Mouse (Mus musculus) brain, embryonic 14.5 days (tissue): ENCODE data around the gene Pabpn1l. TPM values are rescaled to one million over a fixed set of nuclear protein-coding genes. Genes with fewer than 3 reads are reported as not detected.
A peak's percentile ranks its signal among the peaks of the same experiment; 100 is the strongest.

Experiments used
- DNase-seq: peaks from one replicate; pipeline ENCODE4 v3.0.0-alpha.2; 2011; ENCODE audit warnings: low read depth
- CTCF ChIP-seq: fragments of 200-500 bp; IDR thresholded peaks from 2 replicates; pipeline ENCODE4 v1.5.1; 2012; ENCODE audit warnings: inconsistent platforms, mild to moderate bottlenecking, moderate library complexity, borderline replicate concordance; ENCODE audit not compliant: insufficient read depth, insufficient read length; ENCODE audit errors: extremely low read depth
- POLR2A ChIP-seq: fragments of 200-500 bp; IDR thresholded peaks from 2 replicates; pipeline ENCODE4 v1.6.1; 2012; ENCODE audit warnings: mild to moderate bottlenecking, inconsistent platforms, borderline replicate concordance; ENCODE audit not compliant: poor library complexity, insufficient read depth, insufficient read length, severe bottlenecking; ENCODE audit errors: extremely low read depth
- polyA plus RNA-seq: library from polyadenylated mRNA; depleted of rRNA; stranded (reverse); fragments of >200 nt; gene quantifications from 2 replicates; pipeline ENCODE4 v1.2.3, GENCODE M21; 2012

The Pabpn1l gene
- polyA plus RNA-seq, 1 experiment, result 0.07 TPM

DNA sequence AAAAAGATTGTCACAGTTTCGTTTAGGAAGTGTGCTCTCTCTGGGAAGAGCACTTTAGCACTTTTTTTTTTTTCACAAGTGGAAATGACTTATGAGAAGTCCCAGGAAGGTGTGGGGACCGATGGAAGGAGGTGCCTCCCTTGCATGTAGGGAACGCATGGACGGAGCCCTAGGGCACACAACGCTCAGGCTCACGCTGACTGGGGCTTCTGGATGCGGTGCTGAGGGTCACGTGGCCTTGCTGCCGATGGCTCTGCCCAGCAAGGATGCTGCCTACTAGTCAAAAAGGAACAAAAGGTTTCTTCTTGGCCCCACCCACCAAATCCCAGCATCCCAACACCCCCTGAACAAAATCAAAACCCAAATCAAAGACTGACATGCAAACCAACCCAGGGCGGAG, 6.8 kb upstream of the Pabpn1l start:
- DNase-seq, result no peak
- TF ChIP-seq CTCF (no peak), POLR2A (no peak)

DNA sequence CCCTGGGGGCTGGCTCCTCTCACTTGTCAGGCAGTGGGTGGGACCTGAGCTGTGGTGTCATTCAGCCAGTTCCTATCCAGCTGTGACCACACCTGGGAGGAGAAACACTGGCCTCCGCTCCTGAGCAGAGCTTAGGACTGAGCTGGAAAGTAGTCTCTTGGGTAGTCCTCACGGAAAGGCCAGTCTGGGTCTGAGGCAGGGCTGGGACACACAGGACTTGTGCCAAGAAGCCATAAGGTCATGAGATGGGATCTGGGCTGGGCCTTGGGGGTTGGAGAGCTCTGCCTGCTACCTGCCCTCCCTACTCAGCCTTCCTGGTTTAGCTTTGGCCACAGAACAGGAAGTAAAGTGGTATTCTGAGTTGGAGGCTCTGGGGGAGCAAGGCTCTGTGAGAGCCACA, 4.4 kb upstream of the Pabpn1l start:
- TF ChIP-seq CTCF, result no peak
- TF ChIP-seq POLR2A, result no peak
- DNase-seq, result no peak

DNA sequence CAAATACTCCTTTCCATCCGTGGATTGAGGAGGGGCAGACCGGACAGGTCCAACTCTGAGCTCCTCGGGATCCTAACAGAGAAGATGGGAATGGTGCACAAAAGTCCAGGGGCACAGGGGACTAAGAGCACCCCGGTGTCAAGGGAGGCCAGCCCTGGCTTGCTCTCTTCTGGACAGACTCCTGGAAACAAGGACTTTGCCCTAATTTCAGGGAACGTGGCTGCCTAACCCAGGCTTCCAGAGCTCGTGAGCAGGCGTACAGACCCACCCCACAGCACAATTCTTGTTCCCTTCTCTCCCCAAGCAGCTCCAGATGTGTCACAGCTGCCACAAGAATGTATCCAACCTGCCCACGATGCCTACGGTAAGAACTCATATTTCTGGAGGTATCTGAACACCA, 3.3 kb upstream of the Pabpn1l start:
- TF ChIP-seq CTCF, result no peak
- no peak for TF ChIP-seq POLR2A
- DNase-seq, result no peak

DNA sequence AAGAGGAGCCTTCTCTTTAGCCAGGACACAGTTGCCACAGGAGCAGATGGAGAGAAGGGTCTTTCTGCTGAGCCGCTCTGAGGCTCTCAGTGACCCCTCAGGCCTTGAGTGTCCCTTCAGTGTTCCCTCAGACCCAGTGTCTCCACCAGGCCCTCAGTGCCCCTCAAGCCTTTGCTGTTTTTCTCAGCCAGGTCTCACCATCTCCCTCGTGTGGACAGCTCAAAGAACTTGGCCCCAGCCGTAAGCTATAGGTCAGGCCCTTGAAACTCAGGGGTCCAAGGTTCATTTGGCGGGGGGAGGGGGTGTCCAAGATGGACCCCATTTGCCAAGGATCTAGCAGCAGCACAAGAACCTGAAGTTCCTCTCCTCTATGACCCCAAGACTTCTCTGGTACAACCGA, 2.1 kb upstream of the Pabpn1l start:
- TF ChIP-seq CTCF, result no peak
- no peak for TF ChIP-seq POLR2A
- DNase-seq, result no peak

DNA sequence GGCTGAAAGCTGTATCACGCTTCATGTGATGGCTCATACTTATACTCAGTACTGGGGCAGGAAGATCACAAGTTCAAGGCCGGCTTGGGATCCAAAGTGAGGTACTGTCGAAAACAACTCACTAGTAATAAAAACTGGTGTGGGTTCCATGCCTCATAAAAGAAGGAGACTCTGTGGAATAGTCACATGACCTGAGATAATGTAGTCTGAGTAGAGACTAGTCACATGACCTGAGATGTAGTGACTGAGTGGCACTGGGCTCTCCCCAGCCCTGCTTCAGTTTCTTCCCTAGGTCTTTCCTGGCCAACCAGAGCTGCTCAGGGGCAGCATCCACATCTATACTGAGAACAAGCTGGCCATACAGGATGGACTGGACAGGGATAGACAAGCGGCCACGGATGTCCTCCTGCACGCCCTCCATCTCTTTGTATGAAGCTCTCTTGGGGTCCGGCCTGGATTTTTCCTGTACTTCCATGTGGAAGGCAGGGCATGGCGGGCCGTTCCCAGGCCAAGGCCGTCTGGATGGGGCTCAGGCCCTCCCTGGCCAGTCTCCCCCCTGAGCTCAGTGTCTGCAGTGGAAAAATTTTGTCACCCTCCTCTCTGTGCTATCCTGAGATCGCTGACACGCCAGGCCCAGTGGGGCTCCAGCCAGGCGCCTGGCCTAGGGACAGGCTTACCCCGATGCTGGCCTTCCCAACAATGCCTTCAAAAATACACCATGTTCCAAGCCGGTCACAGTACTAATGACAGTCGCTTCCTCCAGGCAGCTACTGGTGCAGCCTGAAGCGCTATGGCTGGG, 1.5 kb upstream of the Pabpn1l start:
- TF ChIP-seq CTCF, result no peak
- no peak for TF ChIP-seq POLR2A
- no peak for DNase-seq

DNA sequence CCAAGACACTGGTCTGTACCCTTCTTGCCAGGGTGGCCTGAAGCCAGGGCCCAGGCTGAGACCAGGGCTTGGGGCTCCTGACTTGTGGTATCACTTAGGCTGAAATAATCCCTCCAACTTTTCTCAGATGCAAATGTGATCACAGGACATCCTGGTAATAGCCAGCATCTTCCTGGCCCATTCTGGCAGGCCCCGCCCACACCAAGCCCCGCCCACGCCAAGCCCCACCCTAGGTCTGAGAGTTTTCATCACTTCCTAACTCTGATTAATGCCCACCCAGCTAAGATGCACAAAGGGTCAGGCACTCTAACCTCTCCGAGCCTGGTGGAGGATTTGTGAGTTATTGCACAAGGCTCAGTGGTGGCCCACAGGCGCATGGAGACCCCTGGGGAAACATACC, 2.1 kb downstream of the Pabpn1l start:
- TF ChIP-seq CTCF (no peak), POLR2A (no peak)
- DNase-seq, result no peak

DNA sequence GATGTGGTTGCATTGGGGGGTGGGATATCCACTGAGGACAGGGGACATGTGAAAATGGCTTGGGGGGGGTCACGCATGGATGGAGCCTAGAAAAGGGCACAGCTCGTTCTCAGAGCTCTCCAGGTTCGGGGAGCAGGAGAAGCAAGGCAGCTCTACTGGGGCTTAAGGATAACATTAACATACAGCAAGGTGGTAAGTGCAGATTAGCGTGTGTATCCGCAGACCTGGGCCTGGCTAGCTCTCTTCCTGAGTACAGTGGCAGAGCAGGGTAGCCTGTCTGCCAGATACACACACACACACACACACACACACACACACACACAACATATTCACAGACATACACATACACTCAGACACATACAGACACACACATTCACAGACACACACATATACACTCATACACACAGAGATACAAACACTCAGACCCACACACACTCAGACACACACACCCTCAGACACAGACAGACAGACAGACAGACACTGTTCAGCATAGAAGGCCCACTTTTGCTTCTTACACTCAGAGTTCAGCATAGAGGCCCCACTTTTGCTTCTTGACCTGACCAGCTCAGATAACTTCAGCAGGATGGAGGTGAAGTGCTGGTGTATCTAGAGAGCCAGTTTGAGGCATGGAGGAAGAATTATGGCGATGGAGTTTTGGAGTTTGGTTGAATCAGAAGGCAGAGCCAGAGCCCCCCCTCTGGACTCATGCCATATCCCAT, 3.7 kb downstream of the Pabpn1l start:
- no peak for TF ChIP-seq CTCF
- TF ChIP-seq POLR2A, result no peak

DNA sequence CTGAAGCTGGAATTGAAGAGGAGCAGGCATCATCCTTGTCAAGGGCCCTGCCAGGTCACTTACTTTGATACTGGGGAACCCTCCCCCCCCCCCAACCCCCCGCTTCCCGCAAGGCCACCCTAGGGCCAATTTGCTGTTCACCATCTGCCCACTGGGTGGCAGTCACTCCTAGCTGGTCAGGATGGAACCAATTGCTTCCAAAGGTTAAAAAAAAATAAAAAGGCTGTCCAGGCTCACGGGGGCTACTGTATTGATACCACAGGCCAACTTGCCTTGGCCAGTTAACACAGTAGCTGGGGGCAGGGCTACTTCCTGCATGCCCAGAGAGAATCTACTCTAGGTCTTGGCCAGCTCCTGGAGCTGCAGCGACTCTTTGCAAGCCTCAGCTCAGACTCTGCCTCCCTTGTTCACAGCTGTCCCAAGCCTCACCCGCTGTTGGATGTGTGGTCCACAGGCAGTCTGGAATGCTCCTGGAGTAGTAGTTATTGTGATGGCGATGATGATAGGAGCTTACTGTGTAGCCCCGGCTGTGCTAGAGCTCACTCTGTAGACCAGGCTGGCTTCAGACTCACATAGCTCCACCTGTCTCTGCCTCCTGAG, 4.5 kb downstream of the Pabpn1l start:
- no peak for TF ChIP-seq POLR2A
- peak; percentile 71; the same call in 1 of the 2 replicates for TF ChIP-seq CTCF
- peak; percentile 83 for DNase-seq

More for the DNA sequence above, 3.7 kb downstream of the Pabpn1l start:
- no peak for DNase-seq

DNA sequence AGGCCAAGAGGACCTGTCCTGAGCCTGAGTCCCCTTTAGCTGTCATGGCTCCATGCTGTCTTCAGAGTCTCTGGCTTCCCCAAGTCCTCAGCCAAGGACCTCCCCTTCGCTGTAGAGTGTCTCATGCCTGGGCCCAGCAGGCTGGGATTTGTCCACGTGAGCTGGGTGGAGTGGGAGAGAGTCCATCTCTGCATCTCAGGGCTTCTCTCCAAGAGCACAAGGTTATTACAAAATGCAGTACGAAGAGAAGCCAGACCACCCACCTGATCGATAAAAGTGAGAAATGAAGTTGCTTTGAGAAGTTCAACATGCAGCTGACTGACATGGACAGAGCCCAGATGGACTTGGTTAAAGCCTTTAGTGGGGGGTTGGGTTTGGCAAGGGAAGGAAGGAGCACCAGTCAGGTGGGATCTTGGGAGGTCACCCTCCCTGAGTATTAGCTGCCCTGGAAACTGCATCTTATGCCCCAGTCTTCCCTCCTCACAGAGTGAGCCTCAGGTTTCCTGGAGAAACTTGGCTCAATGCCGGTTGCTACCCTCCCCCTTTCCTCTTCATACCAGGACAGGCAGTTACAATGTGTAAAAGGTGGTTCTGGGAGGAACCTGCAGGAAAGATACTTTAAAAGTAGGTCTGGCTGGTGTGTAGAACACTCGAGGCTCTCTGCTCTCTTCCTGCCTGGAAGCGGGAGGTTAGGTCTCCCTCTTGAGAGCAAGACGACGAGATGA, 6.2 kb downstream of the Pabpn1l start:
- TF ChIP-seq CTCF (no peak), POLR2A (no peak)
- DNase-seq, result no peak

DNA sequence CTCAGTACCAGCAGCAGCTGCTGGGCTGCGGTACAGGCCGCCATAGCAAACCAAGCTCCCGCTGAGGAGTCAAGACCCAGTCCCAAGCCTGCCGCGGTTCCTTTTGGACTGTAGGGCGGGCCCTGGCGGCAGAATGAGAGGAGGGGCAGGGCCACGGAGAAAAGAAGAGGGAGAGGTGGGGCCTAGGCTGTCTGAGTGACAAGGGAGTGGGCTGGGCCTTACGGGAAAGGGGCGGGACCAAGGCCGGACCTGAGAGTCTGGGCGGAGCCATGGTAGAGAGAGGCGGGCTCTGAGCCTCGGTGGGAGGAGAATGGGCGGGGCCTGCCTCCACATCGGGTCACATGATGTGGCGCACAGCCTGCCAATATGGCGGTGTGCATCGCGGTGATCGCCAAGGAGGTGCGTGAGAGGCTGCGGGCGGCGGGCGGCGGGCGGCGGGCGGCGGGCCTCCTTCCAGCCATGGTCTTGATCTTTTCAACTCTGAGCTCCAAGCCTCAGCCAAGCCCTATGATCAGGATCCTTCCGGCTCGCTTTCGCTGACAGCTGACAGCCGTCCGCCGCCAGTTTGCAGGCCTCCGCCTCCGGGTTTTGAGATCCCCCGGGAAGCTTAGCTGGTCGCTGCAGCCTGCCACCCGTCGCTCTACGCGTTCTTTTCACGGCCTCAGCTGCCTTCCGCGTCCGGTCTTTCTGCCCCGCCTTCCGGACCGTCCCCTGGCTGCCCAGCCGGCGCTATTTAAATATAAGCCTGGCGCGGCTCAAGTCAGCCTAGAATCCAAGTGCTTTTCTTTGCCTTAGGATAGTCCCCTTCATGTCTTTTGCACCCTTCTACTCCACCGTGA, 11.0 kb downstream of the Pabpn1l start, which contains the start of the genes Galns and Trappc2l:
Gene Galns (minus strand): TSS at position 169 of the 839 bp plus-strand sequence.
Gene Trappc2l (plus strand): TSS at position 346 of the 839 bp plus-strand sequence.
- TF ChIP-seq CTCF (peak; percentile 29; the same call in 1 of the 2 replicates), POLR2A (peak; percentile 37; the same call in 1 of the 2 replicates)

DNA sequence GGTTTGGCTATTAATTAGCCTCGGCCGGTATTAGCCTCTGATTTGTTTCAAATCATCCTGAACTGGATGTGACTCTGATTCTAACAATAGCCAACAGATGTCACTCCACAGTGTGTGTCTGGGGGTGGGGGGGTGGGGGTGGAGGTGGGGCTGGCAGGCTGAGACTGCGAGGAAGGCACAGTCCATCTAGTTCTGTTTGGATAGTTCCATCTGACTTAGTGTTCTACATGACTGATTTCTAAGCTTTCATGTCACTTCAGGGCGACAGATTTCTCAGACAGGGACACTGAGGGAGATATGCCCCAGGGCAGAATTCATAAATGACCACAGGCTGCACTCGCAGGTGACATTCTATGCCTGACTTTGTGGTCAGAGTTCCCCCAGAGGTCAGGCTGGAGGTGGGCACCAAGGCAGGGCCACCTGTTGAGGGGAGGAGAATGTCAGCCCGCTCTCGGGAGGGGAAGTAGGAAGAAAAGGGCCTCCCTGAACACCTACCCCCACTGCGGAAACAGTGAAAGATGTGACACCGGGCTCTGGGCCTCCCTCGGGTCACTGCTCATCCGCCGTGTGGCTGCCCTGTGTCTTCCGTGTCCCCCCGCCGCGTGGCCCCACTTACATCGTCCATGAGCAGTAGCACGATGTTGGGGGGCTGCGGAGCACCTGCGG, 11.8 kb downstream of the Pabpn1l start:
- no peak for DNase-seq

More for the DNA sequence above, 11.0 kb downstream of the Pabpn1l start, which contains the start of the genes Galns and Trappc2l:
- DNase-seq, result peak; percentile 99

More for the DNA sequence above, 11.8 kb downstream of the Pabpn1l start:
- no peak for TF ChIP-seq POLR2A
- no peak for TF ChIP-seq CTCF
